Mouse (Mus musculus) left cerebral cortex, postnatal 14 days (tissue): Measurements from ENCODE around the gene Drd3. TPM values are rescaled to one million over a fixed set of nuclear protein-coding genes. Genes with fewer than 3 reads are reported as not detected.
A peak's percentile ranks its signal among the peaks of the same experiment; 100 is the strongest.

Experiments
- DNase-seq, 2 experiments: peaks; one replicate each; pipeline ENCODE4 v3.0.0; 2021 to 2022; ENCODE audit warnings: low spot score in 2 of 2, mixed read lengths in 1 of 2
- intact Hi-C: fragments of 180-260 bp; cut with DNase I; formaldehyde crosslinking; loops from one replicate; pipeline ENCODE4 v1.15.1; 2025
- long read RNA-seq, 2 experiments: library from polyadenylated mRNA; stranded (forward); transcript quantifications; one replicate each; pipeline ENCODE4 v2.0.0; 2021
- total RNA-seq, 2 experiments: library from RNA; stranded (reverse); gene quantifications; 2 replicates each; pipeline ENCODE4 v1.2.3; 2021

Gene Drd3
- total RNA-seq = 1 to 10 TPM in 1 of 2 experiments, not detected in 1; 1.0 TPM
- long read RNA-seq, experiment 1 = 0 reads
- long read RNA-seq, experiment 2 = 0 reads

DNA sequence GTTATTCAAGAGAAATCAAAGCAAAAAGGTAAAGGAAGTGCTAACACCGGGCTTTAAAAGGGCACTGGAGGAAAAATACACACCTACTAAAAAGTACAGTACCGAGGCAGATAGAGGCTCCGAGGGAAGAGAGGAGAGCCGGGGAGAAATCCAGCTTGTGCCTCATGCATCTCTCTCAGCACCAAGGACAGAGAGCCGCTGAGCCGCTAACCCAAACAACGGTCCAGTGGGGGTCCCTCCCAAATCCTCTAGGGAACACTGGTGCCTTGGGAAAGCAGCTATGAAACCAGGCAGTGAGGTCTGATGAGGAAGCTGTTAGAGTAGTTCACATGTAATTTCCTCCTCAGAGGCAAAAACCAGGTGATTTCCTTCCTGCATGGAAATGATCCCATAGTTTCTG, at the start of gene Drd3:
TSS of gene Drd3 (plus strand) at position 276 of the 400 bp plus-strand sequence.
- no peak for DNase-seq
- intact Hi-C loops = no loop called here

DNA sequence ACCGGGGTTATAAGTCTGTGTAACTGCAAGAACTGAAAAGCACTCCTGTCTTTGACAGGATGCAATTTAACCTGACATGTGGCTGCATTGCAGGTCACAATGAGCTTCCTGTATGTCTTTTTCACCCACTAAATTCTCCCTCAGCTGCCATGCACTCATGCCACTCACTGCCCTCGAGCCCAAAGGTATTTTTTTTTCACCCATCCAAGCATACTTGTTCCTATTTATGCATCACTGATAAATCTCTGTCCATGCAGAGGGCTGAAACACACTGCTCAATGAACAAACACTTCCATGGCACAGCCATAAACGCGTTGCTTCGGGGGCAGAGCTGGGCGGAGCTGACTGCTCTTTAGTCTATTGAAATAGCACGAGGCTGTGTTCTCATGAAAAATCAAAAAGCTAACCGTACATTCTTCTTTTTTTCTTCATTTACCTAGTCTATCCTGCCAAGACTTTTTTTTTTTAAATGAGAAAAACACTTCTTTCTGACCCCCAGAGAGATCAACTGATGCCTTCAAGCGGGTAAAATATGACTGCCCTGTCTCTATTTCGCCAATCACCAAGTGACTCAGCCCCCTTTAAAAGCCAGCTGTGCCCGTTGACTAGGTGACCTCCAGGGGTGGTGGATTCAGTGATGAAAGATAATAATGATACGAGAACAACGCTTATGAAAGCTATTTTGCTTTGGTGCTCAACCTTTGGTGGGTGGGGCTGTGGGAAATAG, 45.3 kb upstream of the Drd3 start:
- DNase-seq = no peak
- intact Hi-C loops = no loop called here

GRCm38 (mm10) chr16:43709062-43709413, 44.8 kb upstream of the Drd3 start:
- intact Hi-C loops = no loop called here

GRCm38 (mm10) chr16:43709432-43710133, 44.2 kb upstream of the Drd3 start:
- DNase-seq = no peak
- intact Hi-C loops = no loop called here

More at GRCm38 (mm10) chr16:43709062-43709413, 44.8 kb upstream of the Drd3 start:
- no peak for DNase-seq

DNA sequence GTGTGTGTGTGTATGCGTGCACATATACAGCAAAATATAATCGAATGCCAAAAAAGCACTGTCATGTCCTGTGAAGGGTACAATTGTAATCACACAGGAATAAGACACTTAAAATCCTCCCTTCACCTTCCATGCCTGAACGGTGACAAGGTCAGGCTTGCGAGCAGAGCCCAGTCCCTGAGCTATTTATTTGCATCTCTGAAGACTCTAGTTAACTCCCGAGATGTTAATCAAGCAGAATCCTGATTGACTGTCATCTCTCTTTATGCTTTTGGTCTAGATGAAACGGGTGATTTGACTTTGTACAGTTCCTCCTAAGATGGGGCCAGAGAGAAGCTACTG, 43.7 kb upstream of the Drd3 start:
- DNase-seq = no peak
- intact Hi-C loops = no loop called here

- DNase-seq = no peak
- intact Hi-C loops = no loop called here
These were observed 43.2 kb upstream of the Drd3 start for GRCm38 (mm10) chr16:43710651-43711050.

DNA sequence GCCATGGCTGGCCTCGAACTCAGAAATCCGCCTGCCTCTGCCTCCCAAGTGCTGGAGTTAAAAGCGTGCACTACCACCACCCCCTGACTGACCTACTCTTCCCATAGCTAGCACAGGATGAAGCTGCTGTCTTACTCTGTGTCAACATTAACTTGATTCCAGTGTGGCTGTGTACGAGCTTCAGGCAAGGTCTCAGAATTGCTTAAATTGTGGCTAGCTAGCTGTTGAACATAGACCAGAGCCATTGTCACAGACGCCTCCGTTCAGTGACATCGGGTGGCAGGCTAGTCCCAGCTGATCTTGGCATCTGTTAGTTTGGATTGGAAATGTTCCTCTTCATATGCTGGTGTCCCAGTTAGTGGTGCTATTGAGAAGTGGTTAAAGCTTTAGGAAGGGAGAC, 42.5 kb upstream of the Drd3 start:
- intact Hi-C loops = no loop called here
- DNase-seq = no peak

- intact Hi-C loops = no loop called here
- no peak for DNase-seq
These were observed 29.4 kb upstream of the Drd3 start for GRCm38 (mm10) chr16:43724444-43724843.

GRCm38 (mm10) chr16:43729506-43730221, 24.2 kb upstream of the Drd3 start:
- intact Hi-C loops = no loop called here
- no peak for DNase-seq

- intact Hi-C loops = no loop called here
- no peak for DNase-seq
These were observed 23.5 kb upstream of the Drd3 start for GRCm38 (mm10) chr16:43730281-43730680.

- intact Hi-C loops = no loop called here
- DNase-seq = no peak
These were observed 21.3 kb upstream of the Drd3 start for GRCm38 (mm10) chr16:43732496-43732895.

DNA sequence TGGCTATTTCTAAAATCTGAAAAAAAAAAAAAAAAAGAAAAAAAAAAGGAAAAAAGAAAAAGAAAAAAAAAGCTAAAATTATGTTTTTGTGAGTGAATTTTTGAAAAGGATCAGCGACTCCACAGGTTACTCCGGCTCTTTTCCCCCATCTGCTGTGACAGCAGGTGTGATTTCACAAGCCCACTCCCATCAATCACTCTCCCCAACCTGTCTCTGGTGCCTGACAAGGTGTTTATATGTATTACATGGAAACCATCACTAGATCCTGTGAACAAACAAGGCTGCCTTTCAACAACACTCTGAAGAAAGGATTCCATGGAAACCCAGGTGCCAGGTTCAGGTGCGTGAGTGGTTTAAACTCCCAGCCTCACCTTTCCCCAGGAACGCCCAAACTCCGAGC, 20.9 kb upstream of the Drd3 start:
- no peak for DNase-seq
- intact Hi-C loops = no loop called here

DNA sequence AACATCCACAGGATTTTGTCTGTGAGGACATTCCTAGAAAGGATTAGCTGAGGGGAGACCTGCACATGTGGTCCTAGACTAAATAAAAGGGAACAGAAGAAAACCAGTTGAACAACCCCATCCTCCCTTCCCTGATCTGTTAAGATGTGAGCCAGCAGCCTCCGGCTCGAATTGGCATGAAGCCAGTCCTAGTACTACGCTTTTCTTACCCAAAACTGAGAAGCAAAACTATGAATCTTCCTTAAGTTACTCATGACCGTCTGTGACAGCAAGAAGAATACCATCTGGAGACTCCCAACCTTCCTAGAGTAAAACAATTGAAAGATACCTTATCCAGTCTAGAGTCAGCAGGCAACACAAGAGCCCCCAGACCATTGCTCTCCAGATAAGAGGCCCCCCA, 15.9 kb upstream of the Drd3 start:
- DNase-seq = peak; percentile 39 to 43
- intact Hi-C loops = no loop called here

- intact Hi-C loops = no loop called here
- no peak for DNase-seq
These were observed 12.9 kb upstream of the Drd3 start for GRCm38 (mm10) chr16:43740936-43741335.

DNA sequence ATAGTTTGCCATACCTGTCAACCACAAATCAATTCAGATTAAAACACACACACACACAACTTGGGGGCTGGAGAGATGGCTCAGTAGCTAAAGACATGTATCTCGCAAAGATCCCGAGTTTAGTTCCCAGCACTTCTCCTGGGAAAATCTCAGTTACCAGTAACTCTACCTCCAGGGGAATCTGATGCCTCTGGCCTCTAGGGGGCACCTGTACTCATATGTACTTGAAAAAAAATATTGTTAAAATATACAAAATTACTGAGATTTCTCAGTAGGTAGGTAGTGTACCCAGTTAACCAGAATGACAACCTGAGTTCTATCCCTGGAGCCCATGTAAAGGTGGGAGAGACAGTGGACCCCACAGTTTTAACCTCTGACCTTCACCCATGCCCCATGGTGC, 5.4 kb upstream of the Drd3 start:
- intact Hi-C loops = no loop called here
- DNase-seq = no peak

- no peak for DNase-seq
- intact Hi-C loops = no loop called here
These were observed 926 bp upstream of the Drd3 start for GRCm38 (mm10) chr16:43752900-43753299.

- intact Hi-C loops = no loop called here
These were observed 18.5 kb downstream of the Drd3 start for GRCm38 (mm10) chr16:43772358-43772757.

DNA sequence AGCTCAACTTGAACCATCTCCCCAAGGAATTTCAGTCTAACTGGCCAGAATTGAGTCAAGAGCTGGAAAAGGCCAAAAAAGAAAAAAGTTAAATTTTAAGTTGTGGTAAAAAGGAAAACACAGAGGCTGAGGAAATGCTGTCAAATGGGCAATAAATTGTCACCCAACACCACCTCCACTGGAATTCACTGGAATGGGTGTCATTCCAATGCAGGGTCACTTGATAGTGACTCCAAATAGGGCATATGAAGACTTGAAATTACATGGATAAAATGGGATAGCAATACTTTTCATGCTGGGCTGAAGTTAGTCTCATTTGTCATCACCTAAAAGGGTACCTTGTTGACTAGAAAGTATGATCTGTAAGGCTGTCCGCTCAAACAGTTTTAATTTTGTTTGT, 18.9 kb downstream of the Drd3 start:
- intact Hi-C loops = no loop called here
- no peak for DNase-seq

More at GRCm38 (mm10) chr16:43772358-43772757, 18.5 kb downstream of the Drd3 start:
- no peak for DNase-seq

DNA sequence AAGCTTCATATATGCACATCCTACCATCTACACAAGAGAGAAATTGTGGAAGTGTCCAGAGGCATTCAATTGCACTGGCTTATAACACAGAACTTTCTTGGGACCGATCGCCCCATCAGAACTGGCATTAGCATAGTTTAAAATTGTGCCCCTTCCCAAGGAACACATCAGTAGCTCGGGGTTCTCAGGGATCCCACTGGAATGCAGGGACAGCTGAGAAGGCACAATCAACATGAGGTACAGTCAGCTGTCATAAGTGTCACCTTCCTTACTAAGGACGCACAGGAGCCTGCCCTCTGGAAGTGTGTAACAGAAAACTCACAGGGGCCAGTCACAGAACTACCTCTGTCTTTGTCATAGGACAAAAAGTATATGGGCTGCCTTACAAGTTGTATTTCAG, 19.7 kb downstream of the Drd3 start:
- intact Hi-C loops = no loop called here
- DNase-seq = no peak

DNA sequence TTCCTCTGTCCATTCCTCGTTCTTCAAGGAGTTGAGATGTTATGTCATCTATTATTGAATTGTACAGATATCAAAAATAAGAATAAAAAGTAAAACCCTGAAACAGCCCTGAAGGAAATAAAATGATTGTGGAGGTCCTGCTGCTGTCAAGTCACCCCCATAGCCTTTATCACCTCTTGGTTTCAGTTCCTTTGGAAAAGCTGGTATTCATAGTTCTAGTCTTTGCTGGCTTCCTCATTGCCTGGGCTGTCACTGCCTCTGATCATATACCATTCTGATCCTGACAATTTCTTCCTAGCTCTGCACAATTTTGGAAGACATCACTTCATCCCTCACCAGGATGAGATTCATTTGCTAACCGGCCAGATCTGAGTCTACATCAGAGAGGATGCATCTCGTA, 23.1 kb downstream of the Drd3 start:
- DNase-seq = no peak
- intact Hi-C loops = no loop called here

- intact Hi-C loops = no loop called here
These were observed 45.7 kb downstream of the Drd3 start for GRCm38 (mm10) chr16:43799541-43799940.

More at GRCm38 (mm10) chr16:43799541-43799940, 45.7 kb downstream of the Drd3 start:
- DNase-seq = no peak
